Mouse (Mus musculus) common myeloid progenitor, adult 5-6 weeks (primary cell): Measurements from ENCODE around the gene Taf10. TPM values are rescaled to one million over a fixed set of nuclear protein-coding genes. Genes with fewer than 3 reads are reported as not detected.

ENCODE experiments used
- ATAC-seq: replicated peaks from 2 replicates; pipeline ENCODE4 v1.8.0; 2016; ENCODE audit warnings: low read depth, mild to moderate bottlenecking, moderate TSS enrichment, inconsistent platforms; ENCODE audit not compliant: poor library complexity, severe bottlenecking
- total RNA-seq: library from RNA; stranded (forward); fragments of 200-1000, 187-1606 nt; gene quantifications from 2 replicates; pipeline ENCODE4 v1.2.3, GENCODE M21; 2017

The Taf10 gene
- total RNA-seq, 1 experiment from 2014 or later, result 179 TPM

GRCm38 (mm10) chr7:105728701-105729428, 15.3 kb downstream of the Taf10 start:
- ATAC-seq, result no peak

- no peak for ATAC-seq
These were observed 17.2 kb downstream of the Taf10 start for GRCm38 (mm10) chr7:105726980-105727325.

GRCm38 (mm10) chr7:105726144-105726979, 17.8 kb downstream of the Taf10 start:
- ATAC-seq, result peak; percentile 87

GRCm38 (mm10) chr7:105721916-105722315, 22.2 kb downstream of the Taf10 start:
- no peak for ATAC-seq

- peak; percentile 60; the same call in 1 of the 2 replicates for ATAC-seq
These were observed 28.8 kb downstream of the Taf10 start for GRCm38 (mm10) chr7:105715366-105715765.

GRCm38 (mm10) chr7:105708733-105709132, 35.4 kb downstream of the Taf10 start:
- peak; percentile 50; the same call in 1 of the 2 replicates for ATAC-seq

- ATAC-seq, result no peak
These were observed 40.3 kb downstream of the Taf10 start for GRCm38 (mm10) chr7:105703816-105704215.

- ATAC-seq, result no peak
These were observed 41.0 kb downstream of the Taf10 start for GRCm38 (mm10) chr7:105703184-105703583.

GRCm38 (mm10) chr7:105690875-105691274, 53.3 kb downstream of the Taf10 start:
- ATAC-seq, result peak; percentile 92

Other genes starting within 250 kb of the Taf10 start
- gene Smpd1, start 190.0 kb downstream of the Taf10 start, total RNA-seq, result 22.7 and 28.7 TPM in 2 replicates
- 0.64 TPM in 1 of 2 replicates, not detected in the other for gene Apbb1, start 162.7 kb downstream of the Taf10 start, total RNA-seq
- gene Hpx, start 144.2 kb downstream of the Taf10 start, total RNA-seq, result not detected in 2 replicates
- 5.4 and 6.4 TPM in 2 replicates for gene Trim3, start 110.8 kb downstream of the Taf10 start, total RNA-seq
- gene Timm10b, start 104.3 kb downstream of the Taf10 start, total RNA-seq, result 73.5 and 75.4 TPM in 2 replicates
- gene Arfip2, start 103.9 kb downstream of the Taf10 start, total RNA-seq, result 28.3 and 30.8 TPM in 2 replicates
- gene Gm45799, start 103.8 kb downstream of the Taf10 start, total RNA-seq, result 0.15 and 9.0 TPM in 2 replicates
- 1.5 and 3.0 TPM in 2 replicates for gene Dnhd1, start 93.5 kb downstream of the Taf10 start, total RNA-seq
- gene Ilk, start 7.8 kb downstream of the Taf10 start, total RNA-seq, result 100 and 110 TPM in 2 replicates
- 26.5 and 32.6 TPM in 2 replicates for gene Rrp8, start 7.0 kb downstream of the Taf10 start, total RNA-seq
- gene Tpp1, start 7.9 kb upstream of the Taf10 start, total RNA-seq, result 18.3 and 25.7 TPM in 2 replicates
- gene Dchs1, start 43.3 kb upstream of the Taf10 start, total RNA-seq, result 0.18 TPM in 1 of 2 replicates, not detected in the other
- gene Mrpl17, start 66.7 kb upstream of the Taf10 start, total RNA-seq, result 27.6 and 53.7 TPM in 2 replicates
- 112 and 122 TPM in 2 replicates for gene Gm4070, start 209.6 kb upstream of the Taf10 start, total RNA-seq